Mouse (Mus musculus): ENCODE measurements at regions not wholly inside any gene's neighbourhood (a gene's known extent, or its start where the extent isn't known, plus 50 kb on each side); places are given as distances from the start of the nearest gene placed in this dataset.

DNA sequence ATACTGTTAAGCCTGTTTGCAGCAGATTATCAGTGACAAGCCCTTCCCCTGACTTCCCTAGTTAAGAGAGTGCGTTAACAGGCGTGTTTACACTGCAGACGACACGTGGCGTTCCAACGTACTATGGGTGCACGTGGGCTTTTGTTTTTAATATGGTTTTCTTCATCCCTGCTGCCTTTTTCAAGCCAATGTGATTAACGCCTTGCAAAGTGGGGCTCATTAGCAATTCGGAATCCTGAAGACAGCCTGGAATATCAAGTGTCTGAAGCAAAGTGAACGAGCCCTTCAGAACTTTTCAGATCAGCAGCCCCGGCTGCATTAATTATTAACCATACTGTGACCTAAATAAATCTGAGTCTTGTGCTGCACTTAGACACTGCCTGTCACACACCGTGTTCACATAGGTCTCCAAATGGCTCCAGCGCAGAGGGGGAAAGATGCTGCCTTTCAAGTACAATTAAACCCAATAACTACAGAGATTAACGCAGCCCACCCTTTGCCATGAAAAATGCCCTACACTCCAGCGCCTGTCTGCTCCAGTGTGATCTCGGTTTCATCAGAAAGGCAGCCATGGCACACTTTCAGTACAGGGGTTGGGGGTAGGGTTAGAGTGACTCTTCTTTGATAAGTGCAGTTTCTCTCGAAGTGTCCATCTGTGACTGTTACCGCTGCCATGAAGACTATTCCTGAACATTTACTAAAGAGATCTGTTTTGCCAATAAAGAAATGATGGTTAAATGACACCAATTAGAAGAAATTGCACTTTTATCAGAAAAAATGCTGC is 140.7 kb upstream of the Tcerg1l start:
- TF ChIP-seq CTCF (IDR thresholded peaks at IDR 0.05; ENCODE audit: low read depth) (no peak), EP300 (IDR thresholded peaks at IDR 0.05; ENCODE audit: low read depth) (no peak)

All from heart, postnatal 0 days (tissue).